13 mouse cellular contexts compared by ENCODE assay signal in the genomic region with DNA sequence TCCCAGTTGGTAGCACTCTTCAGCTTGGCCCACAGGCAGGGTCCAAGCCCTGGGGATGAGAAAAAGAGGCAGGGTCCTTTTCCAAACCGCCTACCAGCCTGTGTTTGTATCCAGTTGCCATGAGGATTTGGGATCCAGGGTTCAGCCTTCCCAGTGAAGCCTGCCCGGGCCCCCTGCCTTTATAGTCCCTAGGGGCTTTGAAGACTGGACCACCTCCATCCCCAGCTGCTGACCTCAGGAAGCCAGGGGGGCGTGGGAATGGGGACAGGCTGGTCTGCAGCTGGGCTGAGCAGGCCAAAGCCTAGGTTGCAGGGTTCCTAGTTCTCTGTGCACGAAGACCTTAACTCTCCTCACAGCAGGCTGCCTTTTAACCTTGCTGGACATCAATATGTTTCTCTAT. TPM values are rescaled to one million over a fixed set of nuclear protein-coding genes. Genes with fewer than 3 reads are reported as not detected.
DNase-seq lines count a peak whose midpoint lies in the region; ATAC-seq and TF ChIP-seq lines count a peak whose summit lies in the region.
"Had no signal": no experiment of that assay in that cellular context is flagged by ENCODE, and none has a peak within 500 bp of the region (broad histone marks: within the 10 kb centered on the region; RNA-seq: fewer than 3 reads in every experiment).

No protein-coding gene starts in this region.

- TF ChIP-seq CTCF in kidney, postnatal 0 days (IDR thresholded peaks at IDR 0.05; ENCODE audit: low read depth) = no peak
- TF ChIP-seq CTCF in small intestine, adult 2 months (IDR thresholded peaks at IDR 0.05; ENCODE audit: extremely low read depth, insufficient read length, insufficient replicate concordance, low read depth, low read length) = no peak

- H3K9me3 ChIP-seq in kidney, postnatal 0 days (replicated peaks; ENCODE audit: low read length) = no peaks in the 10 kb centered on the region
- H3K9me3 ChIP-seq in neural tube, embryonic 13.5 days = no peaks in the 10 kb centered on the region
- H3K9me3 ChIP-seq in neural tube, embryonic 15.5 days (replicated peaks) = no peaks in the 10 kb centered on the region

- H3K27ac ChIP-seq in kidney, postnatal 0 days = peak overlapping the region; percentile 31
- peak overlapping the region; percentile 14; the same call in 1 of the 2 replicates for H3K27ac ChIP-seq in neural tube, embryonic 13.5 days (replicated peaks)
- H3K27ac ChIP-seq in neural tube, embryonic 15.5 days (replicated peaks) = no peak overlapping the region
- peak overlapping the region; percentile 26 for H3K27ac ChIP-seq in small intestine, adult 2 months (ENCODE audit: insufficient read depth, low read depth, low read length)

- no peak for DNase-seq in kidney, postnatal 0 days (ENCODE audit: low spot score)
- no peak for DNase-seq in kidney, adult 11 months
- DNase-seq in heart, adult 8-10 months (ENCODE audit: low spot score) = peak; percentile 78
- DNase-seq in right cerebral cortex, postnatal 36 days (ENCODE audit: low spot score in 2 of 2) = no peak
- DNase-seq in embryo, embryonic 11 days = no peak
- DNase-seq: cerebellum, adult 9-10 months; liver, postnatal 0 days had no signal

- no peak overlapping the region for H3K4me2 ChIP-seq in kidney, postnatal 0 days (ENCODE audit: low read length)
- no peak overlapping the region for H3K4me2 ChIP-seq in neural tube, embryonic 13.5 days
- H3K4me2 ChIP-seq in neural tube, embryonic 15.5 days = no peak overlapping the region

- peaks cover 16% of the 10 kb centered on the region for H3K36me3 ChIP-seq in kidney, postnatal 0 days (ENCODE audit: insufficient read depth, low read length)
- peaks cover 12% of the 10 kb centered on the region for H3K36me3 ChIP-seq in neural tube, embryonic 13.5 days
- H3K36me3 ChIP-seq in neural tube, embryonic 15.5 days = peaks cover 2% of the 10 kb centered on the region; the same call in 1 of the 2 replicates
- H3K36me3 ChIP-seq in small intestine, adult 2 months (ENCODE audit: control insufficient read depth, insufficient read depth, low read length) = no peaks in the 10 kb centered on the region

- H3K27me3 ChIP-seq in kidney, postnatal 0 days (ENCODE audit: insufficient read depth, low read length) = no peaks in the 10 kb centered on the region
- peaks cover 15% of the 10 kb centered on the region; the same call in 1 of the 2 replicates for H3K27me3 ChIP-seq in neural tube, embryonic 13.5 days
- H3K27me3 ChIP-seq in neural tube, embryonic 15.5 days (replicated peaks) = peaks cover 5% of the 10 kb centered on the region; the same call in 1 of the 2 replicates
- H3K27me3 ChIP-seq in small intestine, adult 2 months (ENCODE audit: control insufficient read depth, insufficient read depth, low read length) = no peaks in the 10 kb centered on the region
- H3K27me3 ChIP-seq: CH12.LX had no signal

- peaks cover 29% of the 10 kb centered on the region for H3K4me1 ChIP-seq in kidney, postnatal 0 days (replicated peaks; ENCODE audit: insufficient read depth, low read length)
- peaks cover 62% of the 10 kb centered on the region for H3K4me1 ChIP-seq in neural tube, embryonic 13.5 days (replicated peaks)
- peaks cover 46% of the 10 kb centered on the region for H3K4me1 ChIP-seq in neural tube, embryonic 15.5 days
- peaks cover 24% of the 10 kb centered on the region for H3K4me1 ChIP-seq in small intestine, adult 2 months (ENCODE audit: control insufficient read depth, insufficient read depth, insufficient read length, low read length)

- WGBS in kidney, postnatal 0 days = 44% methylated on average over 4 of the region's 4 CpGs
- WGBS in neural tube, embryonic 13.5 days = 35% methylated on average over 4 of the region's 4 CpGs
- 34% methylated on average over 4 of the region's 4 CpGs for WGBS in neural tube, embryonic 15.5 days
- 85% methylated on average over 4 of the region's 4 CpGs for WGBS in small intestine, adult 2 months

- H3K9ac ChIP-seq in kidney, postnatal 0 days (ENCODE audit: low read depth, low read length) = no peak overlapping the region
- H3K9ac ChIP-seq in neural tube, embryonic 13.5 days = peak overlapping the region; percentile 56
- H3K9ac ChIP-seq in neural tube, embryonic 15.5 days (replicated peaks) = no peak overlapping the region
- H3K9ac ChIP-seq: liver, postnatal 0 days had no signal

- no peak for ATAC-seq in kidney, postnatal 0 days (replicated peaks; ENCODE audit: low FRiP score, low read depth)
- ATAC-seq in neural tube, embryonic 13.5 days (ENCODE audit: low read depth) = no peak
- ATAC-seq in neural tube, embryonic 15.5 days (ENCODE audit: low FRiP score) = no peak
- ATAC-seq: liver, postnatal 0 days had no signal

- TF ChIP-seq POLR2A in small intestine, adult 2 months (IDR thresholded peaks at IDR 0.05; ENCODE audit: low read depth, low read length) = no peak

- no peak overlapping the region for H3K4me3 ChIP-seq in kidney, postnatal 0 days (replicated peaks; ENCODE audit: low read depth, low read length)
- no peak overlapping the region for H3K4me3 ChIP-seq in neural tube, embryonic 13.5 days
- H3K4me3 ChIP-seq in neural tube, embryonic 15.5 days (replicated peaks) = no peak overlapping the region
- no peak overlapping the region for H3K4me3 ChIP-seq in small intestine, adult 2 months (ENCODE audit: low read depth, low read length)
- H3K4me3 ChIP-seq: erythroblast, embryonic 14.5 days had no signal

RNA-seq across cellular contexts. Expression of gene Tppp3, which starts 3.9 kb away (rescaled TPM):
- 15.6 and 19.4 TPM in 2 replicates for polyA plus RNA-seq in kidney, postnatal 0 days (2015; fragmentation: Nextera tagmentation; extraction: Ambion mirVana)
- 239 and 296 TPM in 2 replicates for polyA plus RNA-seq in neural tube, embryonic 13.5 days (2015; fragmentation: Nextera tagmentation; extraction: Ambion mirVana)
- polyA plus RNA-seq in neural tube, embryonic 15.5 days (2015; fragmentation: Nextera tagmentation; extraction: Ambion mirVana) = 253 and 288 TPM in 2 replicates
- total RNA-seq in heart, adult 8-10 months (2022) = 10 to 100 TPM; 25.8 to 42.5 (median 34.9) TPM
- 36.9 and 60.5 TPM in 2 replicates for polyA plus RNA-seq in small intestine, adult 2 months (2012; rRNA removed)

RNA-seq across cellular contexts. Expression of gene Zdhhc1, which starts 21.4 kb away (rescaled TPM):
- 28.0 and 30.5 TPM in 2 replicates for polyA plus RNA-seq in kidney, postnatal 0 days (2015; fragmentation: Nextera tagmentation; extraction: Ambion mirVana)
- polyA plus RNA-seq in neural tube, embryonic 13.5 days (2015; fragmentation: Nextera tagmentation; extraction: Ambion mirVana) = 27.8 and 31.9 TPM in 2 replicates
- polyA plus RNA-seq in neural tube, embryonic 15.5 days (2015; fragmentation: Nextera tagmentation; extraction: Ambion mirVana) = 36.6 and 36.8 TPM in 2 replicates
- 10 to 100 TPM; 13.0 to 15.3 (median 13.5) TPM for total RNA-seq in heart, adult 8-10 months (2022)
- 14.8 and 15.2 TPM in 2 replicates for polyA plus RNA-seq in small intestine, adult 2 months (2012; rRNA removed)

RNA-seq across cellular contexts. Expression of gene Hsd11b2, which starts 43.3 kb away (rescaled TPM):
- polyA plus RNA-seq in kidney, postnatal 0 days (2015; fragmentation: Nextera tagmentation; extraction: Ambion mirVana) = 42.4 and 44.8 TPM in 2 replicates
- 5.4 and 5.5 TPM in 2 replicates for polyA plus RNA-seq in neural tube, embryonic 13.5 days (2015; fragmentation: Nextera tagmentation; extraction: Ambion mirVana)
- 1.0 and 1.1 TPM in 2 replicates for polyA plus RNA-seq in neural tube, embryonic 15.5 days (2015; fragmentation: Nextera tagmentation; extraction: Ambion mirVana)
- total RNA-seq in heart, adult 8-10 months (2022) = under 1 TPM in 1 of 4 experiments, not detected in 3; 0.22 TPM
- polyA plus RNA-seq in small intestine, adult 2 months (2012; rRNA removed) = 5.0 and 12.2 TPM in 2 replicates
- total RNA-seq: CH12.LX; left cerebral cortex, postnatal 25 days had no signal
- polyA plus RNA-seq: erythroblast, embryonic 14.5 days had no signal
